Mouse (Mus musculus) thymus, adult 2 months (tissue): ENCODE results near the gene Olfr761. TPM values are rescaled to one million over a fixed set of nuclear protein-coding genes. Genes with fewer than 3 reads are reported as not detected.
"Not testable (repeated sequence)": the region's sequence is repeated elsewhere in the genome, so short reads cannot be mapped to it uniquely, and the experiment has no call there.

Source experiments
- DNase-seq: peaks from one replicate; pipeline ENCODE4 v3.0.0; 2021
- H3K27ac ChIP-seq: fragments of 200-500 bp; 2 replicates; pipeline ENCODE4 v1.5.1; 2012; ENCODE audit warnings: low read length, control low read depth; ENCODE audit not compliant: control insufficient read depth, insufficient read depth
- H3K27me3 ChIP-seq: fragments of 200-500 bp; 2 replicates; pipeline ENCODE4 v1.6.1; 2012; ENCODE audit warnings: mild to moderate bottlenecking, low read length, moderate library complexity, mixed read lengths; ENCODE audit not compliant: control insufficient read depth, insufficient read depth
- H3K36me3 ChIP-seq: fragments of 200-500 bp; 2 replicates; pipeline ENCODE4 v1.6.1; 2012; ENCODE audit warnings: mild to moderate bottlenecking, low read length, moderate library complexity; ENCODE audit not compliant: control insufficient read depth, insufficient read depth
- H3K4me1 ChIP-seq: fragments of 200-500 bp; replicated peaks from 2 replicates; pipeline ENCODE4 v1.6.1; 2012; ENCODE audit warnings: low read length; ENCODE audit not compliant: control insufficient read depth, insufficient read depth
- H3K4me3 ChIP-seq: fragments of 200-500 bp; 2 replicates; pipeline ENCODE4 v1.5.1; 2012; ENCODE audit warnings: mild to moderate bottlenecking, low read length, control low read depth, moderate library complexity; ENCODE audit not compliant: control insufficient read depth, insufficient read depth
- CTCF ChIP-seq: fragments of 200-500 bp; IDR thresholded peaks from 2 replicates; pipeline ENCODE4 v1.5.1; 2012; ENCODE audit warnings: mild to moderate bottlenecking, control low read depth, low read length, moderate library complexity, borderline replicate concordance; ENCODE audit not compliant: control insufficient read depth, poor library complexity, insufficient read depth; ENCODE audit errors: extremely low read depth
- POLR2A ChIP-seq: fragments of 200-500 bp; IDR thresholded peaks from 2 replicates; pipeline ENCODE4 v1.6.1; 2012; ENCODE audit warnings: mild to moderate bottlenecking, low read length, control low read depth, moderate library complexity; ENCODE audit not compliant: control insufficient read depth, poor library complexity, insufficient read depth; ENCODE audit errors: extremely low read depth
- WGBS: fragments of 180-500 bp; shearing (Covaris S2); methylation state at CpG from one replicate; pipeline ENCODE4 v1.1.7; 2018; 5-methylcytosine and 5-hydroxymethylcytosine counted together
- polyA plus RNA-seq: library from polyadenylated mRNA; depleted of rRNA; stranded (reverse); fragments of >200 nt; gene quantifications from 2 replicates; pipeline ENCODE4 v1.2.3, GENCODE M21; 2012; rRNA removed

The Olfr761 gene
- not detected in 2 replicates for polyA plus RNA-seq

GRCm38 (mm10) chr17:37952979-37953378 lies at the start of gene Olfr761:
Olfr761 (minus strand) TSS chr17:37953079.
- no peak for TF ChIP-seq POLR2A
- TF ChIP-seq CTCF: no peak
- no peaks in the 10 kb centered on the region for H3K36me3 ChIP-seq
- no peak for DNase-seq
- no peak within 1 kb of the TSS for H3K27ac ChIP-seq
- H3K27me3 ChIP-seq: no peaks in the 10 kb centered on the region
- H3K4me1 ChIP-seq: no peaks in the 10 kb centered on the region
- no peak within 1 kb of the TSS for H3K4me3 ChIP-seq
- 71% methylated on average over 2 of the region's 2 CpGs for WGBS

GRCm38 (mm10) chr17:37995635-37996307 lies 42.9 kb upstream of the Olfr761 start:
- Histone ChIP-seq H3K4me1 (no peaks in the 10 kb centered on the region), H3K36me3 (no peaks in the 10 kb centered on the region), H3K27ac (no peak overlapping the region), H3K4me3 (no peak overlapping the region), H3K27me3 (no peaks in the 10 kb centered on the region; the same call in 1 of the 2 replicates)
- 68% methylated on average over 10 of the region's 10 CpGs for WGBS
- TF ChIP-seq POLR2A: no peak
- no peak for TF ChIP-seq CTCF
- DNase-seq: no peak

- Histone ChIP-seq H3K36me3 (no peaks in the 10 kb centered on the region), H3K4me3 (no peak overlapping the region), H3K27ac (no peak overlapping the region), H3K4me1 (no peaks in the 10 kb centered on the region), H3K27me3 (no peaks in the 10 kb centered on the region)
- WGBS: 61% methylated on average over 3 of the region's 3 CpGs
- TF ChIP-seq CTCF: no peak
- TF ChIP-seq POLR2A: no peak
- no peak for DNase-seq
Observed at GRCm38 (mm10) chr17:37990453-37990961, 37.6 kb upstream of the Olfr761 start.

GRCm38 (mm10) chr17:37973591-37973990 lies 20.7 kb upstream of the Olfr761 start:
- no peak overlapping the region for H3K4me3 ChIP-seq
- H3K27me3 ChIP-seq: no peaks in the 10 kb centered on the region
- H3K27ac ChIP-seq: no peak overlapping the region
- H3K4me1 ChIP-seq: no peaks in the 10 kb centered on the region
- TF ChIP-seq CTCF (no peak), POLR2A (no peak)
- H3K36me3 ChIP-seq: no peaks in the 10 kb centered on the region
- DNase-seq: no peak
- WGBS: 91% methylated on average over 3 of the region's 3 CpGs

GRCm38 (mm10) chr17:37920248-37920647 lies 32.6 kb downstream of the Olfr761 start, which contains the start of gene Olfr128:
Olfr128 (plus strand) TSS chr17:37920548.
- H3K27me3 ChIP-seq: no peaks in the 10 kb centered on the region
- no peak within 1 kb of the TSS for H3K4me3 ChIP-seq
- TF ChIP-seq CTCF (no peak), POLR2A (no peak)
- no peaks in the 10 kb centered on the region for H3K36me3 ChIP-seq
- no peak for DNase-seq
- H3K4me1 ChIP-seq: no peaks in the 10 kb centered on the region
- no peak within 1 kb of the TSS for H3K27ac ChIP-seq

- H3K4me3 ChIP-seq, H3K36me3 ChIP-seq, H3K27ac ChIP-seq, H3K27me3 ChIP-seq, DNase-seq, H3K4me1 ChIP-seq: not testable (repeated sequence)
- WGBS: 79% methylated on average over 8 of the region's 8 CpGs
Observed at GRCm38 (mm10) chr17:37906821-37907220, 46.1 kb downstream of the Olfr761 start.

Other genes with a start within 250 kb of the Olfr761 start
- gene Olfr120, start 231.3 kb downstream of the Olfr761 start, polyA plus RNA-seq: not detected in 2 replicates
- not detected in 2 replicates for gene Olfr121, start 204.2 kb downstream of the Olfr761 start, polyA plus RNA-seq
- not detected in 2 replicates for gene Olfr122, start 184.5 kb downstream of the Olfr761 start, polyA plus RNA-seq
- not detected in 2 replicates for gene Olfr123, start 159.6 kb downstream of the Olfr761 start, polyA plus RNA-seq
- gene Olfr124, start 153.2 kb downstream of the Olfr761 start, polyA plus RNA-seq: not detected in 2 replicates
- gene Olfr125, start 120.1 kb downstream of the Olfr761 start, polyA plus RNA-seq: not detected in 2 replicates
- gene Olfr126, start 105.6 kb downstream of the Olfr761 start, polyA plus RNA-seq: not detected in 2 replicates
- gene Olfr127, start 52.6 kb downstream of the Olfr761 start, polyA plus RNA-seq: 0.09 TPM in 1 of 2 replicates, not detected in the other
- not detected in 2 replicates for gene Olfr128, start 32.5 kb downstream of the Olfr761 start, polyA plus RNA-seq
- 0.03 TPM in 1 of 2 replicates, not detected in the other for gene Olfr129, start 107.0 kb upstream of the Olfr761 start, polyA plus RNA-seq
- not detected in 2 replicates for gene Olfr130, start 110.8 kb upstream of the Olfr761 start, polyA plus RNA-seq
- gene Olfr131, start 135.6 kb upstream of the Olfr761 start, polyA plus RNA-seq: not detected in 2 replicates
- gene Olfr132, start 181.4 kb upstream of the Olfr761 start, polyA plus RNA-seq: not detected in 2 replicates
- not detected in 2 replicates for gene Olfr133, start 192.2 kb upstream of the Olfr761 start, polyA plus RNA-seq
- gene Olfr134, start 218.3 kb upstream of the Olfr761 start, polyA plus RNA-seq: not detected in 2 replicates